Mouse (Mus musculus) thymus, adult 2 months (tissue): ENCODE data around the gene Zfp819.

Experiments used
- CTCF ChIP-seq: fragments of 200-500 bp; IDR thresholded peaks from 2 replicates; pipeline ENCODE4 v1.5.1; 2012; ENCODE audit warnings: mild to moderate bottlenecking, control low read depth, low read length, moderate library complexity, borderline replicate concordance; ENCODE audit not compliant: control insufficient read depth, poor library complexity, insufficient read depth; ENCODE audit errors: extremely low read depth
- POLR2A ChIP-seq: fragments of 200-500 bp; IDR thresholded peaks from 2 replicates; pipeline ENCODE4 v1.6.1; 2012; ENCODE audit warnings: mild to moderate bottlenecking, low read length, control low read depth, moderate library complexity; ENCODE audit not compliant: control insufficient read depth, poor library complexity, insufficient read depth; ENCODE audit errors: extremely low read depth

DNA sequence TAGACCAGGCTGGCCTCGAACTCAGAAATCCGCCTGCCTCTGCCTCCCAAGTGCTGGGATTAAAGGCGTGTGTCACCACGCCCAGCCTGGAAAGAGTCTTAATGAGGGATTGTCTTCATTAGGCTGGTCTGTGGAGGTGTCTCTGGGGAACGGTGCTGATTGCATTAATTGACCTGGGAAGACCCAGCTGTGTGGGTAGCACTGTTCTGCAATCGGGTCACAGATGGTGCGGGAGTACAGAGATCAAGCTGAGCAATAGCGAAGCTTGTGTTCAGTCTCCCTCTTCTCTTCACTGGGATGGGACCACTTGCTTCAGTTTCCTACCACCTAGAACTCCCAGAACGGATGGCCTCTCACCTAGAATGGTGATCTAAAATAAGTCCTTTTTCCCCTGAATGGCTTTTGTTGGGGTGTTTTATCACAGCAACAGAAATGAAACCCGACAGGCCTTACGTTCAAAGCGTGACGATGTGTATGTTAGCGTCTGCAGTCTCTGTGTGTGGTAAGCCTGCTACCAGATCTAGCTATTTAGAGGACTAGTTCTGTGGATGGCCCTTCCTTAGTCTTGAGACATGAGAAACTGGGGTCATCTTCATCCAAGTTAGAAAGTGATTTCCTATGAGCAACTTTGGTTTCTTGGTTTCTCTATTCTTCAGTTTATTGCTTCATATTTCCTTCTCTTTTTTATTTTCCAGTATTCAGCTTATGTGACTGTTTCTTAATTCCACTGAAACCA, 7.0 kb downstream of the Zfp819 start:
- TF ChIP-seq CTCF (no peak), POLR2A (no peak)
